Mouse (Mus musculus) hindbrain, embryonic 10.5 days (tissue): ENCODE measurements around the gene Jrkl. TPM values are rescaled to one million over a fixed set of nuclear protein-coding genes. Genes with fewer than 3 reads are reported as not detected.

ENCODE experiments used
- DNase-seq: peaks from one replicate; pipeline ENCODE4 v3.0.0-alpha.2; 2017; ENCODE audit warnings: low spot score
- H3K27ac ChIP-seq: fragments of 300-500 bp; sonication (generic); 2 replicates; pipeline ENCODE4 v1.5.1; 2016; ENCODE audit warnings: mild to moderate bottlenecking, moderate library complexity
- H3K27me3 ChIP-seq: fragments of 300-500 bp; sonication (generic); 2 replicates; pipeline ENCODE4 v1.6.1; 2016; ENCODE audit warnings: mild to moderate bottlenecking; ENCODE audit not compliant: poor library complexity, insufficient read depth, severe bottlenecking
- H3K36me3 ChIP-seq: fragments of 300-500 bp; sonication (generic); 2 replicates; pipeline ENCODE4 v1.6.1; 2016; ENCODE audit warnings: mild to moderate bottlenecking, moderate library complexity
- H3K4me1 ChIP-seq: fragments of 300-500 bp; sonication (generic); replicated peaks from 2 replicates; pipeline ENCODE4 v1.6.1; 2016; ENCODE audit warnings: mild to moderate bottlenecking
- H3K4me3 ChIP-seq: fragments of 300-500 bp; sonication (generic); 2 replicates; pipeline ENCODE4 v1.5.1; 2016; ENCODE audit warnings: mild to moderate bottlenecking, moderate library complexity
- H3K9me3 ChIP-seq: fragments of 300-500 bp; sonication (generic); 2 replicates; pipeline ENCODE4 v1.6.1; 2016; ENCODE audit warnings: mild to moderate bottlenecking, moderate library complexity
- WGBS: fragments of 180-500 bp; shearing (Covaris S2); methylation state at CpG from one replicate; pipeline ENCODE4 v1.1.7; 2016; 5-methylcytosine and 5-hydroxymethylcytosine counted together
- polyA plus RNA-seq: library from polyadenylated mRNA; unstranded; fragments of >200 nt; fragmentation: Nextera tagmentation; extraction: Ambion mirVana; gene quantifications from 2 replicates; pipeline ENCODE4 v1.2.1, GENCODE M21; 2016

Jrkl gene
- polyA plus RNA-seq, 1 experiment from 2014 or later, result 6.5 TPM

- Histone ChIP-seq H3K4me1 (no peaks in the 10 kb centered on the region), H3K36me3 (no peaks in the 10 kb centered on the region), H3K27me3 (no peaks in the 10 kb centered on the region), H3K27ac (no peak overlapping the region), H3K9me3 (no peaks in the 10 kb centered on the region), H3K4me3 (no peak overlapping the region)
- 51% methylated on average over 2 of the region's 2 CpGs for WGBS
- DNase-seq, result no peak
Observed at GRCm38 (mm10) chr9:13206369-13206768, 39.3 kb downstream of the Jrkl start.

GRCm38 (mm10) chr9:13203681-13204080 is 41.9 kb downstream of the Jrkl start:
- no peaks in the 10 kb centered on the region for H3K27me3 ChIP-seq
- 88% methylated on average over 5 of the region's 5 CpGs for WGBS
- no peaks in the 10 kb centered on the region for H3K4me1 ChIP-seq
- no peak overlapping the region for H3K27ac ChIP-seq
- no peak for DNase-seq
- H3K9me3 ChIP-seq, result no peaks in the 10 kb centered on the region
- no peaks in the 10 kb centered on the region for H3K36me3 ChIP-seq
- H3K4me3 ChIP-seq, result no peak overlapping the region

- Histone ChIP-seq H3K4me1 (no peaks in the 10 kb centered on the region), H3K4me3 (no peak overlapping the region), H3K27me3 (no peaks in the 10 kb centered on the region), H3K27ac (no peak overlapping the region), H3K36me3 (no peaks in the 10 kb centered on the region), H3K9me3 (no peaks in the 10 kb centered on the region)
- 86% methylated on average over 1 of the region's 1 CpGs for WGBS
- DNase-seq, result no peak
Observed at GRCm38 (mm10) chr9:13203109-13203508, 42.5 kb downstream of the Jrkl start.

GRCm38 (mm10) chr9:13200079-13200478 is 45.5 kb downstream of the Jrkl start:
- H3K27me3 ChIP-seq, result no peaks in the 10 kb centered on the region
- DNase-seq, result no peak
- no peaks in the 10 kb centered on the region for H3K36me3 ChIP-seq
- H3K9me3 ChIP-seq, result no peaks in the 10 kb centered on the region
- no peak overlapping the region for H3K27ac ChIP-seq
- no peak overlapping the region for H3K4me3 ChIP-seq
- no peaks in the 10 kb centered on the region for H3K4me1 ChIP-seq
- WGBS, result 88% methylated on average over 3 of the region's 3 CpGs

- Histone ChIP-seq H3K27ac (no peak overlapping the region), H3K36me3 (no peaks in the 10 kb centered on the region), H3K9me3 (no peaks in the 10 kb centered on the region), H3K27me3 (no peaks in the 10 kb centered on the region), H3K4me1 (no peaks in the 10 kb centered on the region), H3K4me3 (peak overlapping the region; percentile 13; the same call in 1 of the 2 replicates)
- 4% methylated on average over 7 of the region's 7 CpGs for WGBS
- DNase-seq, result peak; percentile 38
Observed at GRCm38 (mm10) chr9:13195762-13196161, 49.9 kb downstream of the Jrkl start.

- no peaks in the 10 kb centered on the region for H3K27me3 ChIP-seq
- H3K4me1 ChIP-seq, result no peaks in the 10 kb centered on the region
- WGBS, result 2% methylated on average over 4 of the region's 4 CpGs
- no peak for DNase-seq
- H3K36me3 ChIP-seq, result no peaks in the 10 kb centered on the region
- no peak overlapping the region for H3K27ac ChIP-seq
- H3K4me3 ChIP-seq, result peak overlapping the region; percentile 13; the same call in 1 of the 2 replicates
- H3K9me3 ChIP-seq, result no peaks in the 10 kb centered on the region
Observed at GRCm38 (mm10) chr9:13195268-13195667, 50.4 kb downstream of the Jrkl start.

GRCm38 (mm10) chr9:13194619-13195018 is 51.0 kb downstream of the Jrkl start:
- WGBS, result 92% methylated on average over 4 of the region's 4 CpGs
- H3K4me1 ChIP-seq, result no peaks in the 10 kb centered on the region
- H3K4me3 ChIP-seq, result no peak overlapping the region
- H3K27ac ChIP-seq, result no peak overlapping the region
- no peaks in the 10 kb centered on the region for H3K36me3 ChIP-seq
- H3K27me3 ChIP-seq, result no peaks in the 10 kb centered on the region
- no peak for DNase-seq
- no peaks in the 10 kb centered on the region for H3K9me3 ChIP-seq

Other genes with a start within 250 kb of the Jrkl start
- gene Ccdc82, start 1.1 kb upstream of the Jrkl start, polyA plus RNA-seq, result 7.7 and 8.8 TPM in 2 replicates
- gene Maml2, start 52.1 kb upstream of the Jrkl start, polyA plus RNA-seq, result 10.0 and 10.2 TPM in 2 replicates
- gene Gm17571, start 200.9 kb upstream of the Jrkl start, polyA plus RNA-seq, result not detected in 2 replicates